Mouse (Mus musculus) MEL (cell line): ENCODE results near the gene Macrod1. TPM values are rescaled to one million over a fixed set of nuclear protein-coding genes. Genes with fewer than 3 reads are reported as not detected.

Experiments
- DNase-seq: peaks from one replicate; pipeline ENCODE4 v3.0.0; 2011; ENCODE audit warnings: low read depth, low spot score
- H3K27ac ChIP-seq: 2 replicates; pipeline ENCODE4 v1.5.1; 2012; ENCODE audit warnings: low read depth, mild to moderate bottlenecking, control low read depth, low read length, moderate library complexity; ENCODE audit not compliant: control insufficient read depth
- H3K27me3 ChIP-seq, 2 experiments: fragments of 150-350 bp in 1 of 2; sonication (generic) in 1 of 2; 2 replicates each; pipeline ENCODE4 v1.6.1; 2012; ENCODE audit warnings: low read length in 2 of 2, mild to moderate bottlenecking in 2 of 2, improper control_type of control experiment in 1 of 2, moderate library complexity in 1 of 2; ENCODE audit not compliant: insufficient read depth in 2 of 2, control insufficient read depth in 1 of 2
- H3K36me3 ChIP-seq, 2 experiments: 2 replicates each; pipeline ENCODE4 v1.6.1; 2012 to 2014; ENCODE audit warnings: low read length in 2 of 2, improper control_type of control experiment in 1 of 2, inconsistent platforms in 1 of 2, mild to moderate bottlenecking in 1 of 2; ENCODE audit not compliant: insufficient read depth in 2 of 2, control insufficient read depth in 1 of 2
- H3K4me1 ChIP-seq, 2 experiments: fragments of 150-350 bp in 1 of 2; sonication (generic) in 1 of 2; 2 replicates each; pipeline ENCODE4 v1.6.1; 2012; ENCODE audit warnings: low read length in 2 of 2, improper control_type of control experiment in 1 of 2, mild to moderate bottlenecking in 1 of 2; ENCODE audit not compliant: insufficient read depth in 2 of 2, control insufficient read depth in 1 of 2
- H3K4me3 ChIP-seq, 2 experiments: fragments of 150-350 bp in 1 of 2; sonication (generic) in 1 of 2; 2 replicates each; pipeline ENCODE4 v1.5.1; 2012; ENCODE audit warnings: low read depth in 2 of 2, low read length in 2 of 2, mild to moderate bottlenecking in 2 of 2, moderate library complexity in 2 of 2, control low read depth in 1 of 2, improper control_type of control experiment in 1 of 2; ENCODE audit not compliant: control insufficient read depth in 1 of 2, insufficient read depth in 1 of 2
- H3K79me2 ChIP-seq: 2 replicates; pipeline ENCODE4 v1.6.1; 2012; ENCODE audit warnings: mild to moderate bottlenecking, low read length, moderate library complexity; ENCODE audit not compliant: control insufficient read depth, poor library complexity, insufficient read depth
- H3K9ac ChIP-seq: 2 replicates; pipeline ENCODE4 v1.6.1; 2012; ENCODE audit warnings: low read depth, mild to moderate bottlenecking, control low read depth, low read length, moderate library complexity; ENCODE audit not compliant: control insufficient read depth, poor library complexity, severe bottlenecking
- H3K9me3 ChIP-seq: fragments of 150-350 bp; sonication (generic); replicated peaks from 2 replicates; pipeline ENCODE4 v1.6.1; 2012; ENCODE audit warnings: mild to moderate bottlenecking, low read length, improper control_type of control experiment, moderate library complexity; ENCODE audit not compliant: insufficient read depth
- CHD2 ChIP-seq: IDR thresholded peaks from 2 replicates; pipeline ENCODE4 v1.6.1; 2011; ENCODE audit warnings: low read length, improper control_type of control experiment
- E2F4 ChIP-seq: IDR thresholded peaks from 2 replicates; pipeline ENCODE4 v1.6.1; 2011; ENCODE audit warnings: low read depth, low read length, improper control_type of control experiment, borderline replicate concordance
- ELF1 ChIP-seq: IDR thresholded peaks from 2 replicates; pipeline ENCODE4 v1.6.1; 2014; ENCODE audit warnings: low read depth, mild to moderate bottlenecking, inconsistent platforms, low read length, improper control_type of control experiment, moderate library complexity
- EP300 ChIP-seq, 2 experiments: IDR thresholded peaks; 2 replicates each; pipeline ENCODE4 v1.6.1; 2011; ENCODE audit warnings: improper control_type of control experiment in 2 of 2, low read length in 2 of 2, low read depth in 1 of 2, mild to moderate bottlenecking in 1 of 2
- ETS1 ChIP-seq: IDR thresholded peaks from 2 replicates; pipeline ENCODE4 v1.6.1; 2012; ENCODE audit warnings: low read depth, mild to moderate bottlenecking, inconsistent platforms, low read length, improper control_type of control experiment, moderate library complexity
- HCFC1 ChIP-seq: IDR thresholded peaks from 2 replicates; pipeline ENCODE4 v1.6.1; 2012; ENCODE audit warnings: low read depth, mild to moderate bottlenecking, inconsistent platforms, low read length, improper control_type of control experiment, moderate library complexity
- KAT2A ChIP-seq: conservative IDR thresholded peaks from 2 replicates; pipeline ENCODE4 v1.6.1; 2012; ENCODE audit warnings: low read depth, low read length, improper control_type of control experiment, inconsistent platforms
- MAFK ChIP-seq: IDR thresholded peaks from 2 replicates; pipeline ENCODE4 v1.6.1; 2011; ENCODE audit warnings: low read depth, mild to moderate bottlenecking, low read length, improper control_type of control experiment, borderline replicate concordance
- MXI1 ChIP-seq: IDR thresholded peaks from 2 replicates; pipeline ENCODE4 v1.6.1; 2011; ENCODE audit warnings: mild to moderate bottlenecking, low read depth, low read length, improper control_type of control experiment
- MYB ChIP-seq: IDR thresholded peaks from 2 replicates; pipeline ENCODE4 v1.6.1; 2011; ENCODE audit warnings: mild to moderate bottlenecking, low read depth, low read length, improper control_type of control experiment
- NELFE ChIP-seq: IDR thresholded peaks from 2 replicates; pipeline ENCODE4 v1.6.1; 2011; ENCODE audit warnings: low read depth, low read length, improper control_type of control experiment
- POLR2AphosphoS2 ChIP-seq: IDR thresholded peaks from 2 replicates; pipeline ENCODE4 v1.6.1; 2011; ENCODE audit warnings: low read length, improper control_type of control experiment
- POLR2AphosphoS5 ChIP-seq: IDR thresholded peaks from 2 replicates; pipeline ENCODE4 v1.6.1; 2012; ENCODE audit warnings: low read depth, borderline replicate concordance, mild to moderate bottlenecking, inconsistent platforms, low read length, moderate library complexity, mixed read lengths
- RAD21 ChIP-seq: IDR thresholded peaks from 2 replicates; pipeline ENCODE4 v1.6.1; 2011; ENCODE audit warnings: mild to moderate bottlenecking, low read depth, low read length, improper control_type of control experiment
- SIN3A ChIP-seq: IDR thresholded peaks from 2 replicates; pipeline ENCODE4 v1.6.1; 2012; ENCODE audit warnings: low read length, improper control_type of control experiment, inconsistent platforms
- TAL1 ChIP-seq: IDR thresholded peaks from 2 replicates; pipeline ENCODE4 v1.6.1; 2012; ENCODE audit warnings: mild to moderate bottlenecking, inconsistent platforms, low read length, moderate library complexity, mixed read lengths
- TBP ChIP-seq: IDR thresholded peaks from 2 replicates; pipeline ENCODE4 v1.8.0; 2011; ENCODE audit warnings: low read depth, low read length, improper control_type of control experiment
- UBTF ChIP-seq: IDR thresholded peaks from 2 replicates; pipeline ENCODE4 v1.6.1; 2012; ENCODE audit warnings: low read depth, mild to moderate bottlenecking, inconsistent platforms, low read length, improper control_type of control experiment, moderate library complexity, borderline replicate concordance; ENCODE audit not compliant: insufficient read depth
- USF2 ChIP-seq, 2 experiments: IDR thresholded peaks; 2 replicates each; pipeline ENCODE4 v1.6.1; 2011 to 2012; ENCODE audit warnings: improper control_type of control experiment in 2 of 2, low read length in 2 of 2, borderline replicate concordance in 1 of 2, inconsistent platforms in 1 of 2, low read depth in 1 of 2, mild to moderate bottlenecking in 1 of 2; ENCODE audit not compliant: insufficient read depth in 1 of 2
- ZMIZ1 ChIP-seq: IDR thresholded peaks from 2 replicates; pipeline ENCODE4 v1.6.1; 2012; ENCODE audit warnings: low read depth, mild to moderate bottlenecking, inconsistent platforms, low read length, improper control_type of control experiment, moderate library complexity
- polyA plus RNA-seq, 2 experiments: library from polyadenylated mRNA; stranded (reverse) in 1 of 2; unstranded in 1 of 2; fragments of >175 nt in 1 of 2; fragments of >200 nt in 1 of 2; gene quantifications; 2 replicates each; pipeline versions ENCODE4 v1.2.1 to v1.2.4; 2012; ENCODE audit warnings: low replicate concordance in 2 of 2, low read depth in 1 of 2; ENCODE audit not compliant: insufficient read length in 2 of 2, insufficient read depth in 1 of 2, missing spikeins in 1 of 2
- total RNA-seq: library from RNA; depleted of rRNA; stranded (reverse); fragments of 300-350 nt; gene quantifications from 2 replicates; pipeline ENCODE4 v1.2.3, GENCODE M21; 2012

The Macrod1 gene
- total and polyA plus RNA-seq, 3 experiments, result 4.5 to 15.7 TPM; not detected in 1

DNA sequence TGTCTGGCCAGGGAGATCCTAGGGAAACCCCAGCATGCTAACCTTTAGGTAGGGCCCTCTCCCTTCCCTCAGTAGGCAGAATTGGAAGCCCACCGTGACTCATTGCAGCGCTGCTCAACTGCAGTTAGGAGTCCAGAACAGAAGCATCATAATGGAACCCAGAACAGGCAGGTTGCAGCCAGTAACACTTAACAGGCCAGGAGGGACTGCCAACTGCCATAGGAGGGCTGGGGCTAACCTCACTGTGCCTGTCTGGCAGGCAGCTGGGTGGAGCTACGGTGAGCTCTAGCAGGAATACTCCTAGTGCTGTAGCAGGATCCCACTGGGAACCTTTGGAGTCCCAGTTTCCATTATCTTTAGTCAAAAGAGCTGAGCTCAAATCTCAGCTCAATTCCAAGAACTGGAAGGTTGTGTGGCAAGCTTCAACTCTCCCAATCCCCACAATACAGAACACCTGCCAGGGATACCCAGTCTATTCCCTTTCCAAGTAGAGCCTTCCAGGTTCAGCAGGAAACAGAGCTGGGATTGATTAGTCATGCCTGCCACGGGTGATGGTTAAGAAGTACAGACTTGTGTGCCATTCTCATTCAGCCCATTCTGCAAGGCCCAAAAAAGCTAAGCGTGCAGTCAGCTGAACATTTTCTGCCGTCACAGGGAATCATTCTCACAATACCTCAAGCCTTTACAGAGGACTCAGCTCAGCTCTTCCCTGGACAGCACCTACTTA is 95.5 kb downstream of the Macrod1 start:
- Histone ChIP-seq H3K79me2 (no peaks in the 10 kb centered on the region), H3K4me1 (no peaks in the 10 kb centered on the region), H3K27me3 (no peaks in the 10 kb centered on the region), H3K36me3 (no peaks in the 10 kb centered on the region), H3K9me3 (no peaks in the 10 kb centered on the region), H3K27ac (no peak overlapping the region), H3K4me3 (no peak overlapping the region), H3K9ac (no peak overlapping the region)
- no peak for DNase-seq
- TF ChIP-seq TBP, result no peak
- no peak for TF ChIP-seq TAL1
- no peak for TF ChIP-seq EP300 (IDR thresholded peaks at IDR 0.05; ENCODE audit: low read depth in 1 of 2, low read length in 2 of 2)
- TF ChIP-seq POLR2AphosphoS2, result no peak
- TF ChIP-seq ELF1, result no peak
- no peak for TF ChIP-seq ETS1
- TF ChIP-seq KAT2A, result no peak

DNA sequence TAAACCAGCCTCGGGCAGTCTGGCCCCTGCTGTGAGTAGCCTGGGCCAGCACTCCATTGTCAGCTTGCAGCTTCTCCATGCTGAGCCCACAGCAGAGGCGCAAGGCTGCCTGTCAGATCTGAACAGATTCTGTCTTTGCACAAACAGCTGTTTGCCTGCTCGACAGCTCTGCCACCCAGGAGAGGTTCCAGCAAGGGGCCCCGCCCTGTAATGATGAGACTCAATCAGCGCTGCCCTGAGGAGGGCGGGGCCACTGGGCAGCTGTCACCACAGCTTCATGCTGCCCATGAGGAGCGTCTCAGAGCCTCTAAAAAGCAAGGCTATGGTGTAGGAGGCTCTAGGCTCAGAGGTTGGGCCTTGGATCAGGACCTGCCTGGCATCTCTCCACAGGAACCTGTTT is 96.6 kb downstream of the Macrod1 start:
- TF ChIP-seq SIN3A (no peak), POLR2AphosphoS2 (no peak), E2F4 (no peak), ZMIZ1 (no peak), TAL1 (no peak), POLR2AphosphoS5 (no peak), HCFC1 (no peak), MYB (no peak), CHD2 (no peak), NELFE (no peak), TBP (no peak), USF2 (IDR thresholded peaks at IDR 0.05; ENCODE audit: borderline replicate concordance in 1 of 2, insufficient read depth in 1 of 2, low read depth in 1 of 2, low read length in 2 of 2) (no peak), UBTF (no peak), MXI1 (no peak), MAFK (no peak), RAD21 (no peak)
- H3K9me3 ChIP-seq, result no peaks in the 10 kb centered on the region

More for the DNA sequence above, 96.6 kb downstream of the Macrod1 start:
- Histone ChIP-seq H3K36me3 (no peaks in the 10 kb centered on the region), H3K27ac (no peak overlapping the region), H3K4me1 (no peaks in the 10 kb centered on the region), H3K4me3 (no peak overlapping the region), H3K9ac (no peak overlapping the region), H3K27me3 (no peaks in the 10 kb centered on the region), H3K79me2 (no peaks in the 10 kb centered on the region)
- no peak for DNase-seq
